Mouse (Mus musculus) cortical plate, adult 2 months (tissue): ENCODE measurements around the gene Tas2r135.

ENCODE experiments used
- CTCF ChIP-seq: fragments of 200-500 bp; IDR thresholded peaks from 2 replicates; pipeline ENCODE4 v1.5.1; 2011; ENCODE audit warnings: mild to moderate bottlenecking, control low read depth, low read length; ENCODE audit not compliant: insufficient read depth; ENCODE audit errors: extremely low read depth
- POLR2A ChIP-seq: fragments of 200-500 bp; IDR thresholded peaks from 2 replicates; pipeline ENCODE4 v1.6.1; 2011; ENCODE audit warnings: mild to moderate bottlenecking, low read length, control low read depth; ENCODE audit not compliant: insufficient read depth; ENCODE audit errors: extremely low read depth

DNA sequence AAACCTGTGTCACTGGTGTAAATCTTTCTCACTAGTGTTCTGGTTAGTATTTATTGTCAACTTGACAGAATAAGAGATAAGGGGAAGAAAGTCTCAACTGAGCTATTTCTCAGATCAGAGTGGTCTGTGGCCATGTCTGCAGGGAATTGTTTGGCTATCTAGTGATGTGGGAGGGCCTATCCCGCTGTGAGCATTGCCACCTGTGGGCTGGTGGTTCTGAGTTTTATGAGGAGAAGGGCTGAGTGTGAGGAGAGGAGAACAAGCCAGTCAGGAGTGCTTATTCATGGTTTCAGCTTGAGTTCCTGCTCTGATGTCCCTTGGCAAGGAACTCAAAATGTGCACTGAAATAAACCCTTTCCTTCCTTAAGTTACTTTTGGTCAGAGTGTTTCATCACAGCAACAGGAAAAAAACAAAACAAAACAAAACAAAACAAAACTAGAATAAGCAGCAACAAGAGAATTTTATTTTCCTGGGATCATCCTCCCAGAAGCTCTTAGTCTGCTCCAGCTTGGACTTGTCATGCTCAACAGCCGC lies 13.4 kb upstream of the Tas2r135 start:
- no peak for TF ChIP-seq CTCF
- no peak for TF ChIP-seq POLR2A
